Mouse (Mus musculus) spleen, adult 2 months (tissue): Measurements from ENCODE around the gene Slc5a4a.

ENCODE experiments used
- CTCF ChIP-seq: fragments of 200-500 bp; IDR thresholded peaks from 2 replicates; pipeline ENCODE4 v1.5.1; 2011; ENCODE audit warnings: mild to moderate bottlenecking, inconsistent platforms; ENCODE audit not compliant: insufficient read depth, insufficient read length, insufficient replicate concordance; ENCODE audit errors: extremely low read depth
- POLR2A ChIP-seq: fragments of 200-500 bp; IDR thresholded peaks from 2 replicates; pipeline ENCODE4 v1.6.1; 2011; ENCODE audit warnings: low read depth, low read length, inconsistent platforms

DNA sequence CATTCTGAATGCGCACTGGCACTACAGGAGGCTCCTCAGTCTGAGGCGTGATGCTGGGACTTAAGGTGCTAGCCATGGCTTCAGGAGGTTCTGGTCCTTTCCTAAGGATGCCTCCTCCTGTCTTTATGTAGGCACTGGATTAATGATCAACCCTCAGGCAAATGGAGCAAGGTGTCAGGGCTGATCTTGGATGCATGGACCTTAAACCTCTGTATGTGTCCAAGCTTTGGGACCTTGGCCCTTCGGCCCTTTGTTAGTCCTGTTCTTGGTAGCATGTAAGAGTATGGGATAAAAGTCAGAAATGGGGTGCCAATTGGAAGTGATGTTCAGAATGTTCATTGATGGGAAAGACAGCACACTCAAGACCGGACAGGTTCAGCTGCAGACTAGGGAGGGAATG is 36.4 kb upstream of the Slc5a4a start, which contains the start of gene Slc5a4b:
- TF ChIP-seq POLR2A = no peak
- TF ChIP-seq CTCF = no peak
